Mouse (Mus musculus) kidney, embryonic 16.5 days (tissue): ENCODE measurements around the gene Gm31571. TPM values are rescaled to one million over a fixed set of nuclear protein-coding genes. Genes with fewer than 3 reads are reported as not detected.
"Not testable (repeated sequence)": the region's sequence is repeated elsewhere in the genome, so short reads cannot be mapped to it uniquely, and the experiment has no call there.

Experiments
- ATAC-seq: fragments of 200-750 bp; cut with Nextera tagmentation; 2 replicates; pipeline ENCODE4 v1.8.0; 2017; ENCODE audit warnings: moderate TSS enrichment; ENCODE audit not compliant: low FRiP score, low TSS enrichment
- H3K27ac ChIP-seq: fragments of 300-500 bp; sonication (generic); 2 replicates; pipeline ENCODE4 v1.5.1; 2014; ENCODE audit warnings: low read length
- H3K27me3 ChIP-seq: fragments of 300-500 bp; sonication (generic); 2 replicates; pipeline ENCODE4 v1.6.1; 2014; ENCODE audit warnings: low read length, control low read depth, mixed read lengths; ENCODE audit not compliant: insufficient read depth
- H3K36me3 ChIP-seq: fragments of 300-500 bp; sonication (generic); 2 replicates; pipeline ENCODE4 v1.6.1; 2014; ENCODE audit warnings: low read length, control low read depth, mixed read lengths; ENCODE audit not compliant: insufficient read depth
- H3K4me1 ChIP-seq: fragments of 300-500 bp; sonication (generic); 2 replicates; pipeline ENCODE4 v1.6.1; 2014; ENCODE audit warnings: low read length, control low read depth, mixed read lengths; ENCODE audit not compliant: insufficient read depth
- H3K4me2 ChIP-seq: fragments of 300-500 bp; sonication (generic); replicated peaks from 2 replicates; pipeline ENCODE4 v1.6.1; 2014; ENCODE audit warnings: low read depth, low read length
- H3K4me3 ChIP-seq: fragments of 300-500 bp; sonication (generic); 2 replicates; pipeline ENCODE4 v1.5.1; 2014; ENCODE audit warnings: mild to moderate bottlenecking, low read length
- H3K9ac ChIP-seq: fragments of 300-500 bp; sonication (generic); replicated peaks from 2 replicates; pipeline ENCODE4 v1.6.1; 2014; ENCODE audit warnings: low read length
- H3K9me3 ChIP-seq: fragments of 300-500 bp; sonication (generic); 2 replicates; pipeline ENCODE4 v1.6.1; 2016; ENCODE audit warnings: low read length, control low read depth
- WGBS: fragments of 180-500 bp; shearing (Covaris S2); extraction: QIAGEN DNeasy Blood & Tissue Kit; methylation state at CpG from one replicate; pipeline ENCODE4 v1.1.7; 2014; 5-methylcytosine and 5-hydroxymethylcytosine counted together
- polyA plus RNA-seq: library from polyadenylated mRNA; unstranded; fragments of >200 nt; fragmentation: Nextera tagmentation; extraction: Ambion mirVana; gene quantifications from 2 replicates; pipeline ENCODE4 v1.2.1, GENCODE M21; 2015

The Gm31571 gene
- polyA plus RNA-seq: not detected in 2 replicates

DNA sequence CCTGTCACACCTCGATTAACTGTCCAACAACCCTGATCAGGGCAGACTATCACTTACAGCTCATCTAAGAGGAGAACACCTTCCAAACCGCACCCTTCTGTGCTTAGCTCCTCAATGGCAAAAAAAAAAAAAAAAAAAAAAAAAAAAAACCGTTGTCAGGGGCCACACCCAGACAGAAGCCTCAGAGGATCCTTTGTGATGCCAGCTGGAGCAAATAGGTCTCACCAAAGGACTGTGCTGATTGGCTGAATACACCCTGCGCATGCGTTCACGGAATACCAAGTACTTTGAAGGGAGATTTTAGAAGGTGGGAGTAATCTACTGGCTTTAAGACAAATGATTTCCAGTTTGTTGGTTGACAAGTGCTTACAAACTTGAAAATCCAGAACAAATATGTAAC is at the start of gene Gm31571:
Gene Gm31571, minus strand, starts transcription at position 101 of the 400 bp plus-strand sequence.
- WGBS: no CpG with 5 or more reads among the region's 6 CpGs
- not testable (repeated sequence) for H3K4me3 ChIP-seq, H3K9me3 ChIP-seq, ATAC-seq, H3K9ac ChIP-seq, H3K27ac ChIP-seq, H3K27me3 ChIP-seq, H3K36me3 ChIP-seq, H3K4me1 ChIP-seq, H3K4me2 ChIP-seq
